Mouse (Mus musculus) liver, adult 2 months (tissue): ENCODE results near the gene Nos1ap. TPM values are rescaled to one million over a fixed set of nuclear protein-coding genes. Genes with fewer than 3 reads are reported as not detected.

Experiments used
- DNase-seq: peaks from one replicate; pipeline ENCODE4 v3.0.0-alpha.2; 2011; ENCODE audit warnings: low read depth, low spot score; ENCODE audit errors: extremely low read depth
- H3K27ac ChIP-seq: fragments of 200-500 bp; replicated peaks from 2 replicates; pipeline ENCODE4 v1.5.1; 2012; ENCODE audit warnings: low read depth, mild to moderate bottlenecking, control low read depth, inconsistent platforms, low read length; ENCODE audit not compliant: insufficient read depth
- H3K27me3 ChIP-seq: fragments of 200-500 bp; 2 replicates; pipeline ENCODE4 v1.6.1; 2012; ENCODE audit warnings: mild to moderate bottlenecking, moderate library complexity, low read length, inconsistent platforms; ENCODE audit not compliant: control insufficient read depth, insufficient read depth
- H3K36me3 ChIP-seq: fragments of 200-500 bp; 2 replicates; pipeline ENCODE4 v1.6.1; 2012; ENCODE audit warnings: low read length, inconsistent platforms; ENCODE audit not compliant: control insufficient read depth, insufficient read depth
- H3K4me1 ChIP-seq: fragments of 200-500 bp; 2 replicates; pipeline ENCODE4 v1.6.1; 2011; ENCODE audit warnings: low read length; ENCODE audit not compliant: control insufficient read depth, insufficient read depth
- H3K4me3 ChIP-seq: fragments of 200-500 bp; 2 replicates; pipeline ENCODE4 v1.5.1; 2011; ENCODE audit warnings: low read depth, mild to moderate bottlenecking, control low read depth, low read length, moderate library complexity; ENCODE audit not compliant: insufficient read depth
- H3K79me2 ChIP-seq: fragments of 200-500 bp; 2 replicates; pipeline ENCODE4 v1.6.1; 2012; ENCODE audit warnings: inconsistent platforms, mild to moderate bottlenecking, low read length, moderate library complexity; ENCODE audit not compliant: control insufficient read depth, insufficient read depth
- H3K9ac ChIP-seq: fragments of 200-500 bp; 2 replicates; pipeline ENCODE4 v1.6.1; 2012; ENCODE audit warnings: low read depth, mild to moderate bottlenecking, control low read depth, inconsistent platforms, low read length
- CTCF ChIP-seq: fragments of 200-500 bp; IDR thresholded peaks from 2 replicates; pipeline ENCODE4 v1.5.1; 2011; ENCODE audit warnings: low read depth, low read length, control low read depth
- POLR2A ChIP-seq: fragments of 200-500 bp; IDR thresholded peaks from 2 replicates; pipeline ENCODE4 v1.6.1; 2011; ENCODE audit warnings: low read length, control low read depth; ENCODE audit not compliant: insufficient read depth; ENCODE audit errors: extremely low read depth
- WGBS: fragments of 180-500 bp; shearing (Covaris S2); methylation state at CpG from one replicate; pipeline ENCODE4 v1.1.7; 2018; 5-methylcytosine and 5-hydroxymethylcytosine counted together
- polyA plus RNA-seq: library from polyadenylated mRNA; depleted of rRNA; stranded (reverse); fragments of >200 nt; gene quantifications from 2 replicates; pipeline ENCODE4 v1.2.3, GENCODE M21; 2012
- total RNA-seq: library from RNA; depleted of rRNA; stranded (reverse); fragments of >200 nt; gene quantifications from 2 replicates; pipeline ENCODE4 v1.2.3, GENCODE M21; 2014

Nos1ap gene
- total and polyA plus RNA-seq, 2 experiments: 1.8 to 3.1 TPM

DNA sequence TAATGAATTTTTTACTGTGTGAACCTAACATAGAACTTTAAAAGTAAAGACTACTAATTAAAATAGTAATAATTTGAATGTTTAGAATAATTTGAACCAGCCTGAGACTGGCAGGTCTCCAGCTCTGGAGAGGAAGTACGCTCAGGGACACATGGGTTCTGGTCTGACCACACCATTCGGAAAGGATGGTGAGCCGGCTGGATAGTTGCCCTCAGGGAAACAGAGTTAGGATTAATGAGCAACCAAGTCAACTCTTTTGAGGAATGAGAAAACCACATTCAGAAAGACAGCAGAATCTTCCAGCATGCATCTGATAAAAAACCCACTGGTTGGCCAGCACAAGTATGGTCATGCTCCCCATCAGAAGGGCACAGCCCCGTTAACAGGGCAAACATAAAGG is 69.5 kb downstream of the Nos1ap start:
- 74% methylated on average over 4 of the region's 4 CpGs for WGBS
- no peak for DNase-seq
- H3K79me2 ChIP-seq: peaks cover 3% of the 10 kb centered on the region; the same call in 1 of the 2 replicates
- TF ChIP-seq POLR2A (no peak), CTCF (no peak)
- H3K4me1 ChIP-seq: peaks cover 12% of the 10 kb centered on the region
- no peak overlapping the region for H3K9ac ChIP-seq
- H3K36me3 ChIP-seq: no peaks in the 10 kb centered on the region
- no peak overlapping the region for H3K4me3 ChIP-seq
- no peaks in the 10 kb centered on the region for H3K27me3 ChIP-seq
- no peak overlapping the region for H3K27ac ChIP-seq

DNA sequence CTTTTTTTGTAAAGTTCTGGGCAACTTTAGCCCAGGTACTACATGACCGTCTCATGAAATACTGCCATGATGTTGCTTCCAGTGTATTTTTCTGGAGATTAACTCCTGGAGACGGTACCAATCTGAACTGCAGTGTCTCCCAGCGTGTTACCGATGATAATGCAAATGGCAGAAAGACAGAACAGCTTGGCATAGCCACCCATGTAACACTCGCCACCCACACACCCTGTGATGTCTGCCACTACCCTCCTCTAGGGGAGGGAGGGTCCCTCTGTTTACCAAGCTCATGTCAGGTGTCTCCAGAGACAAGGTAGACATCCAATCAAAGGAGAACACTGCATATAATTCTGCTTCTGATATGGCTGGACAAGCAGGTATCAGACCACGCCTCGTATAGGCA is 70.0 kb downstream of the Nos1ap start:
- Histone ChIP-seq H3K27ac (no peak overlapping the region), H3K79me2 (peaks cover 3% of the 10 kb centered on the region; the same call in 1 of the 2 replicates), H3K36me3 (no peaks in the 10 kb centered on the region), H3K27me3 (no peaks in the 10 kb centered on the region), H3K4me3 (no peak overlapping the region), H3K4me1 (peaks cover 14% of the 10 kb centered on the region), H3K9ac (no peak overlapping the region)
- DNase-seq: no peak
- no peak for TF ChIP-seq CTCF
- no peak for TF ChIP-seq POLR2A
- 97% methylated on average over 7 of the region's 7 CpGs for WGBS

DNA sequence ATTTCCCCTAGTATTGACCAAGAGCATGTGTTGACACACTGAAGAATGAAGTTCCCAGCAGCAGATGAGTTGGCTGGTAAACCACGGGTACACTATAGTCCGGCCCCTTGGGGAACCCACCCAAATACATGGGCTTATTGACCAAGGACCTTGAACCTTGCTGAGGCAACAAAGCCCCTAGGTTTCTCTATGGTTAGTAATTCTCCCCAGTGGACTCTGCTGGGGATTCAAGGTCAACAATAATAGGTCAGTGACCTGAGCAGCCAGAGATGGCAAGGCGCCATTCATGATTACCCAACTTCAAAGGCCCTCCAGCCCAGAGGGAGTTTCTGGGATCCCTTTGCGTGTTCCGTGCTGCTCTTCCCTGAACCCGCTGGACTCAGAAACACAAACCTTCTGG is 73.5 kb downstream of the Nos1ap start:
- Histone ChIP-seq H3K36me3 (0 out of 2 replicates have a peak, but pooled peaks cover 2% of the 10 kb centered on the region), H3K9ac (peak overlapping the region; percentile 52; the same call in 1 of the 2 replicates), H3K27ac (peak overlapping the region; percentile 59), H3K4me1 (peaks cover 14% of the 10 kb centered on the region), H3K79me2 (peaks cover 10% of the 10 kb centered on the region), H3K27me3 (no peaks in the 10 kb centered on the region), H3K4me3 (no peak overlapping the region)
- TF ChIP-seq CTCF (no peak), POLR2A (no peak)
- 29% methylated on average over 6 of the region's 6 CpGs for WGBS
- peak; percentile 99 for DNase-seq

DNA sequence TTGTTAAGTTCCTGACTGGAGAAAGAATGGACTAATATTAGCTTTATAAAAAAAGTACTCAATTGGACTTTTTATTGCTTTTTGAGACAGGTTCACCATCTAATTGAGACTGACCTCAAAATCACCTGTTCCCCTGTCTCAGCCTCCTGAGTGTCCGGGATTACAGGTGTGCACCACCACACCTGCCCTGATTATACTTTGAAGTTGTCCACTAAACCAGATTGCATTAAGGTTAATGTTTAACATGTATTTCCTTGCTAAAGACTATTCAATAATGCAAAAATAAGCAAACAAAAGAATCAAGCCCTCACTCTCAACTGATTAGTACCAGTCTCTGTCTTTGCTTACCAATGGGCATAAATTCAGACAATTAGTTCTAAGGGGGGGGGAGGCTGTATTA is 74.2 kb downstream of the Nos1ap start:
- WGBS: 25% methylated on average over 1 of the region's 1 CpGs
- DNase-seq: peak; percentile 67
- no peak overlapping the region for H3K9ac ChIP-seq
- no peaks in the 10 kb centered on the region for H3K27me3 ChIP-seq
- H3K4me1 ChIP-seq: peaks cover 14% of the 10 kb centered on the region
- H3K27ac ChIP-seq: no peak overlapping the region; the same call in 1 of the 2 replicates
- H3K4me3 ChIP-seq: no peak overlapping the region
- peaks cover 13% of the 10 kb centered on the region for H3K79me2 ChIP-seq
- H3K36me3 ChIP-seq: 0 out of 2 replicates have a peak, but pooled peaks cover 2% of the 10 kb centered on the region
- TF ChIP-seq CTCF (no peak), POLR2A (no peak)

DNA sequence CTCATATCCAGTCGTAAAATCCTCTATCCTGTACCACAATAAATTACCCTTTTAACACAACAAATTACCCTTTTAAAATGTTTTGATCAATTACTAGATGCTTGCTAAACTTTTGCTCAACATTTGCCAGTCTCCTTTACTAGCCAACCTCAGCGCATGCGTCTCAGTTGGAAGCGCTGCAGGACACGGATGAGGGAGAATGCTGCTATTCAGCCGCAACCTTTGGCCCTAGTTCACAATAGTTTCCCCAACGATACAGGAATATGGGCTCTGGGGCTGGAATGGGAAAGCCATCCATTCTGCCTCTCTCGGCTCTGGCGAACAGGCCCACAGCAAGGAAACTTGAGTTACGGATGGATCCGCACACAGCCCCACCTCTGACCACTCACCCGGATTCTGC is 75.4 kb downstream of the Nos1ap start:
- peaks cover 16% of the 10 kb centered on the region for H3K79me2 ChIP-seq
- DNase-seq: no peak
- no peak overlapping the region for H3K27ac ChIP-seq
- H3K27me3 ChIP-seq: no peaks in the 10 kb centered on the region
- TF ChIP-seq POLR2A (no peak), CTCF (no peak)
- H3K9ac ChIP-seq: no peak overlapping the region
- H3K4me1 ChIP-seq: peaks cover 14% of the 10 kb centered on the region
- no peak overlapping the region for H3K4me3 ChIP-seq
- WGBS: 91% methylated on average over 12 of the region's 12 CpGs
- 0 out of 2 replicates have a peak, but pooled peaks cover 2% of the 10 kb centered on the region for H3K36me3 ChIP-seq

DNA sequence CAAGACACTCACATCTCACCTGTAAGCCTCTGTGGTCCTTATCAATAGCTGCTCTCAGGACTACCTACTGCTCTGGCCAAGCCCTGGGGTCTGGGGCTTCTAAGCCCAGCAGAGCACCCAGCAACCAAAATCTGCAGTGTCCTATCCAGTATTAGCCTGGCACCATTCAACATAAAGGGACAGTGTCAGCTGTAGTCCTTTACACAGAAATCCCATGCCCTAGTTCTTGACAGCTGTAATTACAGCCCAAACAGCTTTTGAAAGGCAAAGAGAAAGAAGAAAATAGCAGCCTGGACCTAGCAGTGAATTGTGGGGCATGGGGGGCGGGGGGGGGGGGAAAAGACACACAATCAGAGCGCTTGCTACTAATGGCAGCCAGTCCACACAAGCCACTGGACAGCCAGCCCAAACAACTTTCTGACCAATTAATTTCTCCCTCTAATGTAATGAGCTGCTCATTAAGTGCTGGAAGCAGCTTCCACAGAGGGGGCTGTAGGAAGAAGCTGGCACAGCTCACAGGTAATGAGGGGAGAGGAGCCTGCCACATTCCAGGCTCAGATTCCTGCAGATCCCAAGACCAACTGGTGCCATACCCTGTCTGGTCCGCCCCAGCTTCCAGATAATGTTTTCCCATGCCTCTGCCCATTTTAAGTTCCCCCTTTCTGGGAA is 77.1 kb downstream of the Nos1ap start:
- peaks cover 19% of the 10 kb centered on the region for H3K79me2 ChIP-seq
- H3K36me3 ChIP-seq: 0 out of 2 replicates have a peak, but pooled peaks cover 2% of the 10 kb centered on the region
- H3K4me3 ChIP-seq: no peak overlapping the region
- 81% methylated on average over 3 of the region's 3 CpGs for WGBS
- TF ChIP-seq POLR2A: no peak
- no peak for TF ChIP-seq CTCF
- H3K4me1 ChIP-seq: peaks cover 14% of the 10 kb centered on the region
- no peaks in the 10 kb centered on the region for H3K27me3 ChIP-seq
- no peak overlapping the region for H3K9ac ChIP-seq
- no peak overlapping the region for H3K27ac ChIP-seq
- no peak for DNase-seq
